Mouse (Mus musculus) liver, embryonic 14.5 days (tissue): ENCODE measurements around the gene Klhl35.

Source experiments
- CTCF ChIP-seq: IDR thresholded peaks from 2 replicates; pipeline ENCODE4 v1.5.1; 2016; ENCODE audit warnings: antibody characterized with exemption, low read depth, control low read depth
- EP300 ChIP-seq: IDR thresholded peaks from 2 replicates; pipeline ENCODE4 v1.6.1; 2016; ENCODE audit warnings: antibody characterized with exemption, low read depth

GRCm38 (mm10) chr7:99482637-99483036 lies 16.8 kb downstream of the Klhl35 start:
- TF ChIP-seq CTCF: no peak
- TF ChIP-seq EP300: no peak
